Mouse (Mus musculus) kidney, adult 2 months (tissue): ENCODE measurements around the gene Zfp341. TPM values are rescaled to one million over a fixed set of nuclear protein-coding genes. Genes with fewer than 3 reads are reported as not detected.

Experiments used
- DNase-seq: peaks from one replicate; pipeline ENCODE4 v3.0.0; 2021
- H3K27ac ChIP-seq: fragments of 200-500 bp; 2 replicates; pipeline ENCODE4 v1.5.1; 2012; ENCODE audit warnings: low read depth, low read length, control low read depth, inconsistent platforms; ENCODE audit not compliant: insufficient read depth
- H3K27me3 ChIP-seq: fragments of 200-500 bp; replicated peaks from 2 replicates; pipeline ENCODE4 v1.6.1; 2012; ENCODE audit warnings: mild to moderate bottlenecking, moderate library complexity, low read length, inconsistent platforms; ENCODE audit not compliant: control insufficient read depth, insufficient read depth
- H3K36me3 ChIP-seq: fragments of 200-500 bp; 2 replicates; pipeline ENCODE4 v1.6.1; 2012; ENCODE audit warnings: mild to moderate bottlenecking, moderate library complexity, low read length, inconsistent platforms; ENCODE audit not compliant: control insufficient read depth, insufficient read depth
- H3K4me1 ChIP-seq: fragments of 200-500 bp; 2 replicates; pipeline ENCODE4 v1.6.1; 2011; ENCODE audit warnings: low read length; ENCODE audit not compliant: control insufficient read depth, insufficient read depth
- H3K4me3 ChIP-seq: fragments of 200-500 bp; 2 replicates; pipeline ENCODE4 v1.5.1; 2011; ENCODE audit warnings: mild to moderate bottlenecking, low read depth, low read length, control low read depth; ENCODE audit not compliant: insufficient read depth
- CTCF ChIP-seq: fragments of 200-500 bp; conservative IDR thresholded peaks from 2 replicates; pipeline ENCODE4 v1.5.1; 2011; ENCODE audit warnings: low read depth, mild to moderate bottlenecking, control low read depth, low read length, moderate library complexity, mixed read lengths; ENCODE audit not compliant: insufficient read depth, insufficient read length
- POLR2A ChIP-seq: fragments of 200-500 bp; IDR thresholded peaks from one replicate; pipeline ENCODE4 v1.6.1; 2011; ENCODE audit warnings: low read depth, low read length, control low read depth
- WGBS: fragments of 180-500 bp; shearing (Covaris S2); methylation state at CpG from one replicate; pipeline ENCODE4 v1.1.7; 2018; 5-methylcytosine and 5-hydroxymethylcytosine counted together
- polyA plus RNA-seq: library from polyadenylated mRNA; depleted of rRNA; stranded (reverse); fragments of >200 nt; gene quantifications from 2 replicates; pipeline ENCODE4 v1.2.3, GENCODE M21; 2012

Gene Zfp341
- polyA plus RNA-seq, 1 experiment: 4.9 TPM

DNA sequence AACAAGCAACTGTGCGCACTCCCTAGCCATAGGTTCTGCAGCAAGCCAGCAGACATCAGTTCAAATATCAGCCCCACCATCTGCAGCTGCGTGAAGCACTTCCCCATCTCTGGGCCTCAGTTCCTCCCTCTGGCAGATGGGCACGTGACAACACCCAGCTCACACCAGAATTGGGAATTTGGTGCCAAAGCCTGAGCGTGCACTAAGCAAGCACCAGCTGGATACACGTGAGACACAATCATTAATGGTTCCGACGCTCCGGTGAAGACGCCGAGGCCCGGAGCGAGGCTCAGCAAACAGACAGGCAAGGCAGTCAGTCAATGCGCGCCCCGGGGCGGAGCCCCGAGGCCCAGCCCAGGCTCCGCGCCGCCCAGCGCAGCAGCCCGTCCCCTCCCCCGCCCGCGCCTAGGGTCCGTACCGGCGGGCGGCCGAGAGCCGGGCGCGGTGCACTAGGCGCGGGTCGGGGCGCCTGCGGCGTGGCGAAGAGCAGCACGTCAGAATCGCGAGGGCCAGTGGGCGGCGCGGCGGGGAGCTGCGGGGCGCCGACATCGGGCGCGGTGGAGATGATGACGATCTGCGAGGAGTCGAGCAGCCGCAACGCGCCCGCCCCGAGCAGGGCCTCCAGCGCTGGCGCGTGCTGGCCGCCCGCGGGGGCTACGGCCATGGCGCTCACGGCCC lies 43.9 kb upstream of the Zfp341 start:
- Histone ChIP-seq H3K4me1 (no peaks in the 10 kb centered on the region; the same call in 1 of the 2 replicates), H3K27ac (no peak overlapping the region), H3K4me3 (peak overlapping the region; percentile 45), H3K36me3 (no peaks in the 10 kb centered on the region), H3K27me3 (no peaks in the 10 kb centered on the region)
- peak; percentile 68 for DNase-seq
- no peak for TF ChIP-seq POLR2A
- no peak for TF ChIP-seq CTCF
- 2% methylated on average over 64 of the region's 70 CpGs for WGBS

DNA sequence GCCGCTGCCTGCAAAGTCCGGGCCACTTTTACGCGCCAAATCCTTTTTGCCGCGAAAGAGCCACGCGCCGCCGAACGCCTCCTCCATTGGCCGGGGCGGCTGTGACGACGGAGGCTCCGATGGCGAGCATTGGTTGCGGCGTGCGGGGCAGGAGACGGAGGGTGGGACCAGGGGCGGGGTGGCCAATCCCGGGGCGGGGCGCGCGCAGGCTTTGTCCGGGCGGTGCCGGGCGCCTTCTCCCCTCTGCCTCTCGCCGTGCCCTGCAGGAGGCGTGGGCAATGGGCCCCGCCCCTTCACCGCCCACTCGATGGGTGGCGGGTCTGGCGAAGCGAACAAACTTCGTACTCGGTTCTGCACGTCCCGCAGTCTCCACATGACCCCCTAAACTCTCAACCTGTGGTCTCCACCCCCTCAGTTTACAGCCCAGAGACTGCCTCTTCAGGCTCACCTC lies 43.2 kb upstream of the Zfp341 start, which contains the start of gene E2f1:
Gene E2f1, minus strand, starts transcription at position 57 of the 451 bp plus-strand sequence.
- Histone ChIP-seq H3K27ac (no peak within 1 kb of the TSS), H3K4me3 (peak within 1 kb of the TSS; percentile 55), H3K36me3 (no peaks in the 10 kb centered on the region), H3K4me1 (no peaks in the 10 kb centered on the region; the same call in 1 of the 2 replicates), H3K27me3 (no peaks in the 10 kb centered on the region)
- under 1% methylated on average over 44 of the region's 44 CpGs for WGBS
- peak; percentile 97 for DNase-seq
- TF ChIP-seq POLR2A: no peak
- TF ChIP-seq CTCF: no peak

DNA sequence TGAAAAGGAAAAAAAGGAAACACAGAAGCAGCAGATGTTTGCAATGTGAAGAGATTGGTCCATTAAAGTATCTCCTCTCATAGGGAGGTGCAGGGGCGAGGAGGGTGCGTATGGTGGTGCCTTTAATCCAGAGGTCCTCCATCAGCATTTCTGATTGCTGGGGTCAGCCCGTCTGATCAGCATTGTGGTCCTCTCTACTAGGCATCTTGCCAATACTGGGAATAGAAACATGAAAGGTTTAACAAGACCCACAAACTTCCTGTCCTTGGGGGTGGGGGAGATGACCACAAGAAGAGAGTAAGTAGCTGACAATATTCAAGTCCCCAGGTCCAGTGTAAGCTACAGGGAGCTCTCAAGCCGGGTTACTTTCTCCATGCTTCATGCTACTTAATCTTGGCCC lies 42.4 kb upstream of the Zfp341 start:
- no peaks in the 10 kb centered on the region for H3K36me3 ChIP-seq
- TF ChIP-seq POLR2A: no peak
- no peak for TF ChIP-seq CTCF
- no peaks in the 10 kb centered on the region for H3K27me3 ChIP-seq
- no peak for DNase-seq
- H3K4me3 ChIP-seq: no peak overlapping the region
- 56% methylated on average over 4 of the region's 4 CpGs for WGBS
- H3K27ac ChIP-seq: no peak overlapping the region
- H3K4me1 ChIP-seq: no peaks in the 10 kb centered on the region; the same call in 1 of the 2 replicates

DNA sequence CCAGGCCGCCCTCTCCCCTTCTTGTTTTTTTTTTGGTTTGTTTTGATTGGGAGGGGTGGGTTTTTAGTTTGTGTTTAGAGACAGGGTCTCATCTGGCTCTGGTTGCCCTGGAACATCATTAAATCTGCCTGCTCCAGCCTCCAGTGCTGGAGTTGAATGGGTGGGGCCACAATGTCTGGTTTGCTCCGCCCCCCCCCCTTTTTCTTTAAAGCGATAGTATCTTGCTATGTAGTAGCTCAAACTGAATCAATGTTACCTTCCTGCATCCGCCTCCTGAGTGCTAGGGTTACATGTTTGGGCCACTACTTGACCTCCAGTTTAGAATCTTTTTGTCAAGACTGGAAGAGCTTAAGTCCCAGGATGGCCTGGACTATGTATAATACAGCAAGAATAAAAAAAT lies 41.8 kb upstream of the Zfp341 start:
- 80% methylated on average over 4 of the region's 4 CpGs for WGBS
- no peaks in the 10 kb centered on the region for H3K36me3 ChIP-seq
- H3K4me1 ChIP-seq: no peaks in the 10 kb centered on the region; the same call in 1 of the 2 replicates
- H3K4me3 ChIP-seq: no peak overlapping the region
- DNase-seq: no peak
- H3K27me3 ChIP-seq: no peaks in the 10 kb centered on the region
- no peak overlapping the region for H3K27ac ChIP-seq
- TF ChIP-seq POLR2A: no peak
- no peak for TF ChIP-seq CTCF

DNA sequence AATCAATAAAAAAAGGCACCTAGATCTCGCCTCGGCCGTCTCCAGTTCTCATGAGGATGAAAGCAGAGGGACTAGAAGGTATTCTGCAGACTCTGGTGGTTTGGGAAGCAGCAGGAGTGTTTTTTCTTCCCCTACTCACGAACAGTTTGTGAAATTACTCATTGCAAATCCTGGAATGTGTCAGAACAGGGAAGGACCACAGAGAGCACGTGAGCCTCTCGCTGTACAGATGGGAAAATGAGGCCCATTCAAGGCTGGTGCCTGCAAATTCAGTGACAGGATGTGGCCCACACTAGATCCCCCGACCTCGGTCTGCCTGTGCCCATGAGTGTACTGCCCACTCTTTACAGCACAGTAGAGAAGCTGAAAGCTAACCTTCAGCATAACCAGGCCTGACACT lies 41.1 kb upstream of the Zfp341 start:
- WGBS: 87% methylated on average over 8 of the region's 8 CpGs
- Histone ChIP-seq H3K27me3 (no peaks in the 10 kb centered on the region), H3K27ac (no peak overlapping the region), H3K4me3 (no peak overlapping the region), H3K4me1 (no peaks in the 10 kb centered on the region; the same call in 1 of the 2 replicates), H3K36me3 (no peaks in the 10 kb centered on the region)
- DNase-seq: no peak
- TF ChIP-seq POLR2A (no peak), CTCF (no peak)

DNA sequence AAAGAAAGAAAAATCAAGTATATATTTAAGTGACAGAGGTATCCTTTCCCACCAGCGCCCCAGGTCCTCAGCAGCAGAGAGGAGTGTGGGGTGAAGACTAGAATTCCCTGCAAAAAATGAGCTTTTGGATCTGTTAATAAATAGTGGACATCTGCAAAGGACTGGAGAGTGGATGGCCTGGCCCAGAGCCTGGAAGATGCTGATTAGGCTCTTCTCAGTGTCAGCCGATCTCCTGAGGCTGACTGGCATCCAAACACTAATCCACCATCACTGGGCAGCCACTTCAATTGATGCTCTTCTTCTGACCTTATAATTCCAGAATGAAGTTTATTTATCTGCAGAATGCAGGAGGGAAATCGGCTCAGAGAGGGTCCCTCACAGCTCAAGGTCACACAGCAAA lies 40.1 kb upstream of the Zfp341 start:
- H3K27me3 ChIP-seq: no peaks in the 10 kb centered on the region
- DNase-seq: no peak
- WGBS: 78% methylated on average over 3 of the region's 3 CpGs

DNA sequence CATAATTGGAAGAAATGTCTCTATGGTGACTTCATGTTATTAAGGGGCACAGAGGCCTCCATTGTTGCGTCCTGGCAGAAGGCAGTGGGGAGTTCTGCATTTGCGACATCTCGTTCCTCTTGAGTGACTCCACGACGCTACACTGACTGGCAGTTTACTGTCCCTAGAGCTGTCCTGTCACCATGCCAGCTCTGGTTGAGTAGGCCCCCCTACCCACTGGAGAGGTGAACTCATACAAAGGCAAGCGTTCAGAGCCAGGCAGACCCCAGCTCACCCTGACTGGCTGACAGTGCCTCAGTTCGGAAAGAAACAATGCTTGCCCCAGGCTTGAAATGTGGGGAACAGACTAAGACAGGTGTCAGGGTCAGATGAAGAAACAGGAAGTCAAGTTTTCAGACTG lies 38.8 kb upstream of the Zfp341 start:
- TF ChIP-seq POLR2A: no peak
- TF ChIP-seq CTCF: no peak
- Histone ChIP-seq H3K4me3 (no peak overlapping the region), H3K27ac (no peak overlapping the region), H3K4me1 (no peaks in the 10 kb centered on the region), H3K36me3 (no peaks in the 10 kb centered on the region), H3K27me3 (no peaks in the 10 kb centered on the region)
- 66% methylated on average over 7 of the region's 7 CpGs for WGBS
- DNase-seq: no peak

More for the DNA sequence above, 40.1 kb upstream of the Zfp341 start:
- H3K36me3 ChIP-seq: no peaks in the 10 kb centered on the region
- H3K27ac ChIP-seq: no peak overlapping the region
- H3K4me1 ChIP-seq: no peaks in the 10 kb centered on the region
- H3K4me3 ChIP-seq: no peak overlapping the region
- TF ChIP-seq POLR2A: no peak
- no peak for TF ChIP-seq CTCF
